Mouse (Mus musculus) neural tube, postnatal 0 days (tissue): ENCODE data around the gene C1ql3. TPM values are rescaled to one million over a fixed set of nuclear protein-coding genes. Genes with fewer than 3 reads are reported as not detected.

ENCODE experiments used
- polyA plus RNA-seq: library from polyadenylated mRNA; unstranded; fragments of >200 nt; fragmentation: Nextera tagmentation; extraction: Ambion mirVana; gene quantifications from 2 replicates; pipeline ENCODE4 v1.2.1, GENCODE M21; 2015

Gene C1ql3
- 8.6 and 9.0 TPM in 2 replicates for polyA plus RNA-seq

GRCm38 (mm10) chr2:13011472-13011871, at the start of gene C1ql3:
C1ql3 (minus strand) TSS chr2:13011806.

Other genes starting within 250 kb of the C1ql3 start
- 8.9 and 9.6 TPM in 2 replicates for gene Pter, start 87.8 kb downstream of the C1ql3 start, polyA plus RNA-seq